Mouse (Mus musculus): Measurements from ENCODE around the gene Ankrd40. TPM values are rescaled to one million over a fixed set of nuclear protein-coding genes. Genes with fewer than 3 reads are reported as not detected.

The Ankrd40 gene
- polyA plus RNA-seq (2012; ENCODE audit: insufficient read depth, insufficient read length, missing spikeins), result 160 and 214 TPM in 2 replicates

GRCm38 (mm10) chr11:94327693-94328643, at the start of gene Ankrd40:
TSS of gene Ankrd40 (plus strand) at chr11:94328001.
- Histone ChIP-seq H3K27ac (replicated peaks; ENCODE audit: low read depth, low read length) (peak within 1 kb of the TSS; percentile 98), H3K4me3 (ENCODE audit: insufficient read depth, low read depth, low read length) (peak within 1 kb of the TSS; percentile 76), H3K4me1 (ENCODE audit: control insufficient read depth, insufficient read depth, insufficient read length, low read length) (peaks cover 8% of the 10 kb centered on the region)

- peaks cover 11% of the 10 kb centered on the region for H3K4me1 ChIP-seq (ENCODE audit: control insufficient read depth, insufficient read depth, insufficient read length, low read length)
- no peak within 1 kb of the TSS for H3K4me3 ChIP-seq (ENCODE audit: insufficient read depth, low read depth, low read length)
- H3K27ac ChIP-seq (replicated peaks; ENCODE audit: low read depth, low read length), result no peak within 1 kb of the TSS
These were observed 46.3 kb upstream of the Ankrd40 start, which contains the start of gene Gm21885 for GRCm38 (mm10) chr11:94281199-94282181. TSS of gene Gm21885 (plus strand) at chr11:94281873.

GRCm38 (mm10) chr11:94282291-94282690, 45.5 kb upstream of the Ankrd40 start:
- Histone ChIP-seq H3K4me1 (ENCODE audit: control insufficient read depth, insufficient read depth, insufficient read length, low read length) (peaks cover 11% of the 10 kb centered on the region), H3K27ac (replicated peaks; ENCODE audit: low read depth, low read length) (no peak overlapping the region), H3K4me3 (ENCODE audit: insufficient read depth, low read depth, low read length) (no peak overlapping the region)

GRCm38 (mm10) chr11:94283536-94284099, 44.2 kb upstream of the Ankrd40 start:
- Histone ChIP-seq H3K4me1 (ENCODE audit: control insufficient read depth, insufficient read depth, insufficient read length, low read length) (peaks cover 11% of the 10 kb centered on the region), H3K4me3 (ENCODE audit: insufficient read depth, low read depth, low read length) (no peak overlapping the region), H3K27ac (replicated peaks; ENCODE audit: low read depth, low read length) (no peak overlapping the region)

GRCm38 (mm10) chr11:94285886-94286574, 41.8 kb upstream of the Ankrd40 start:
- H3K4me1 ChIP-seq (ENCODE audit: control insufficient read depth, insufficient read depth, insufficient read length, low read length), result peaks cover 11% of the 10 kb centered on the region
- no peak overlapping the region for H3K4me3 ChIP-seq (ENCODE audit: insufficient read depth, low read depth, low read length)
- H3K27ac ChIP-seq (replicated peaks; ENCODE audit: low read depth, low read length), result no peak overlapping the region; the same call in none of the 2 replicates

GRCm38 (mm10) chr11:94287105-94287504, 40.7 kb upstream of the Ankrd40 start:
- peaks cover 8% of the 10 kb centered on the region for H3K4me1 ChIP-seq (ENCODE audit: control insufficient read depth, insufficient read depth, insufficient read length, low read length)
- H3K4me3 ChIP-seq (ENCODE audit: insufficient read depth, low read depth, low read length), result no peak overlapping the region
- no peak overlapping the region for H3K27ac ChIP-seq (replicated peaks; ENCODE audit: low read depth, low read length)

- peaks cover 2% of the 10 kb centered on the region for H3K4me1 ChIP-seq (ENCODE audit: control insufficient read depth, insufficient read depth, insufficient read length, low read length)
- H3K27ac ChIP-seq (replicated peaks; ENCODE audit: low read depth, low read length), result no peak overlapping the region
- H3K4me3 ChIP-seq (ENCODE audit: insufficient read depth, low read depth, low read length), result no peak overlapping the region
These were observed 37.6 kb upstream of the Ankrd40 start for GRCm38 (mm10) chr11:94290062-94290740.

GRCm38 (mm10) chr11:94294996-94295845, 32.6 kb upstream of the Ankrd40 start:
- no peak overlapping the region for H3K4me3 ChIP-seq (ENCODE audit: insufficient read depth, low read depth, low read length)

GRCm38 (mm10) chr11:94312733-94313132, 15.1 kb upstream of the Ankrd40 start:
- peaks cover 11% of the 10 kb centered on the region for H3K4me1 ChIP-seq (ENCODE audit: control insufficient read depth, insufficient read depth, insufficient read length, low read length)
- no peak overlapping the region for H3K27ac ChIP-seq (replicated peaks; ENCODE audit: low read depth, low read length)
- no peak overlapping the region for H3K4me3 ChIP-seq (ENCODE audit: insufficient read depth, low read depth, low read length)

More at GRCm38 (mm10) chr11:94294996-94295845, 32.6 kb upstream of the Ankrd40 start:
- Histone ChIP-seq H3K4me1 (ENCODE audit: control insufficient read depth, insufficient read depth, insufficient read length, low read length) (no peaks in the 10 kb centered on the region), H3K27ac (replicated peaks; ENCODE audit: low read depth, low read length) (no peak overlapping the region)

- H3K4me3 ChIP-seq (ENCODE audit: insufficient read depth, low read depth, low read length), result no peak overlapping the region
- H3K27ac ChIP-seq (replicated peaks; ENCODE audit: low read depth, low read length), result no peak overlapping the region
- peaks cover 11% of the 10 kb centered on the region for H3K4me1 ChIP-seq (ENCODE audit: control insufficient read depth, insufficient read depth, insufficient read length, low read length)
These were observed 13.6 kb upstream of the Ankrd40 start for GRCm38 (mm10) chr11:94314098-94314652.

GRCm38 (mm10) chr11:94315308-94315707, 12.5 kb upstream of the Ankrd40 start:
- Histone ChIP-seq H3K27ac (replicated peaks; ENCODE audit: low read depth, low read length) (no peak overlapping the region), H3K4me3 (ENCODE audit: insufficient read depth, low read depth, low read length) (no peak overlapping the region), H3K4me1 (ENCODE audit: control insufficient read depth, insufficient read depth, insufficient read length, low read length) (peaks cover 13% of the 10 kb centered on the region)

GRCm38 (mm10) chr11:94316528-94316927, 11.3 kb upstream of the Ankrd40 start:
- Histone ChIP-seq H3K27ac (replicated peaks; ENCODE audit: low read depth, low read length) (no peak overlapping the region), H3K4me1 (ENCODE audit: control insufficient read depth, insufficient read depth, insufficient read length, low read length) (peaks cover 13% of the 10 kb centered on the region), H3K4me3 (ENCODE audit: insufficient read depth, low read depth, low read length) (no peak overlapping the region)

- Histone ChIP-seq H3K4me3 (ENCODE audit: insufficient read depth, low read depth, low read length) (no peak overlapping the region), H3K4me1 (ENCODE audit: control insufficient read depth, insufficient read depth, insufficient read length, low read length) (peaks cover 13% of the 10 kb centered on the region), H3K27ac (replicated peaks; ENCODE audit: low read depth, low read length) (no peak overlapping the region)
These were observed 10.8 kb upstream of the Ankrd40 start for GRCm38 (mm10) chr11:94317014-94317413.
